Mouse (Mus musculus) lung, adult 2 months (tissue): ENCODE measurements around the gene Borcs6.

Source experiments
- CTCF ChIP-seq: fragments of 200-500 bp; IDR thresholded peaks from 2 replicates; pipeline ENCODE4 v1.5.1; 2011; ENCODE audit warnings: mild to moderate bottlenecking, low read length, control low read depth; ENCODE audit not compliant: insufficient read depth
- POLR2A ChIP-seq: fragments of 200-500 bp; IDR thresholded peaks from 2 replicates; pipeline ENCODE4 v1.6.1; 2011; ENCODE audit warnings: low read depth, mild to moderate bottlenecking, control low read depth, low read length, borderline replicate concordance; ENCODE audit errors: extremely low read depth

DNA sequence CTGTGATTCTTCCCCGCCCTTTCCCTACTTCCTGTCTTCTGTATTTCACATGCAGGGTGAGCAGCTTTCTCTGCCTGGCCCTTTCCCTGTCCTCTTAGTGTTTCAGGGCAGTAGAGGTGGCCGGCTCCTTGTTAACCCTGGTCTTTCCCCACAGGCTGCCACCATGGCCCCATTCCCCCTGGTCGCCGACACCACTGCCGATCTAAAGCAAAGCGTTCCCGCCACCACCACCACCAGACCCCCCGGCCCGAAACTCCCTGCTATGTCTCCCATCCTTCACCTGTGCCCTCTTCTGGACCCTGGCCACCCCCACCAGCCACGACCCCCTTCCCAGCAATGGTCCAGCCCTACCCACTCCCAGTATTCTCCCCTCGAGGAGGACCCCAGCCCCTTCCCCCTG is 46.8 kb downstream of the Borcs6 start:
- TF ChIP-seq POLR2A (no peak), CTCF (no peak)
